In the genomic region with DNA sequence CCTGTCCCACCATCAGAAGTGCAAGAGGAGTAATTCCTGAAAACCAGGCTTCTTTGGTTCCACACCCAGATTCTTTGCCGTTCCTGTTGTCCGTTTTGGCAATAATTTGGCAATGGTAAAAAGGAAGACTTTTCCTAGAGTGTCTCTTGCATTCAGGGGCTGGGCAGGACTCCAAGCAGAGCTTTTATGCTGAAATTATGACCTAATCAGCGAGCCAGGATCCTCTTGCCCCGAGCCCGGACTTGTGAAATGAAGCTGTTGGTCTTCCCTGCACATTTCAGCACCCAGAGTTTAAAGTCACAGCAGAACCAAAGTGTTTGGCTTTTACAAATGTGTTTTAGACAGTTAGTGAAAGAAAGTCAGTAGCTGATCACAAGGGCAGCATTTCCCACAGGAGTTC, we compare ENCODE assay signal across 11 mouse cellular contexts.
A peak's percentile ranks its signal among the peaks of the same experiment; 100 is the strongest.
DNase-seq lines count a peak whose midpoint lies in the region; ATAC-seq and TF ChIP-seq lines count a peak whose summit lies in the region.
"Had no signal": no experiment of that assay in that cellular context is flagged by ENCODE, and none has a peak within 500 bp of the region (broad histone marks: within the 10 kb centered on the region; RNA-seq: fewer than 3 reads in every experiment).

No protein-coding gene starts in this region.

- H3K9ac ChIP-seq in kidney, embryonic 14.5 days (ENCODE audit: low read depth, low read length) = no peak overlapping the region
- H3K9ac ChIP-seq in forebrain, embryonic 16.5 days (replicated peaks; ENCODE audit: low read depth, low read length) = no peak overlapping the region
- H3K9ac ChIP-seq: forebrain, embryonic 15.5 days; hindbrain, embryonic 15.5 days; neural tube, embryonic 13.5 days had no signal

- H3K4me3 ChIP-seq in kidney, adult 2 months (ENCODE audit: insufficient read depth, low read depth, low read length) = no peak overlapping the region
- no peak overlapping the region for H3K4me3 ChIP-seq in kidney, embryonic 14.5 days (ENCODE audit: low read length)
- no peak overlapping the region for H3K4me3 ChIP-seq in forebrain, embryonic 16.5 days (replicated peaks; ENCODE audit: low read length)
- H3K4me3 ChIP-seq: forebrain, embryonic 15.5 days; hindbrain, embryonic 15.5 days; neural tube, embryonic 13.5 days had no signal

- intact Hi-C loops in left cerebral cortex, postnatal 25 days (cut with DNase I) = no loop called here

- no peak overlapping the region for H3K27ac ChIP-seq in kidney, adult 2 months (ENCODE audit: insufficient read depth, low read depth, low read length)
- no peak overlapping the region for H3K27ac ChIP-seq in kidney, embryonic 14.5 days (ENCODE audit: low read depth, low read length)
- no peak overlapping the region for H3K27ac ChIP-seq in forebrain, embryonic 16.5 days (ENCODE audit: low read length)
- H3K27ac ChIP-seq: forebrain, embryonic 15.5 days; hindbrain, embryonic 15.5 days; neural tube, embryonic 13.5 days had no signal

- no peak overlapping the region for H3K4me2 ChIP-seq in kidney, embryonic 14.5 days (replicated peaks; ENCODE audit: low read depth, low read length)
- no peak overlapping the region for H3K4me2 ChIP-seq in forebrain, embryonic 16.5 days (ENCODE audit: low read length)
- H3K4me2 ChIP-seq: forebrain, embryonic 15.5 days; hindbrain, embryonic 15.5 days; neural tube, embryonic 13.5 days had no signal

- 51% methylated on average over 5 of the region's 5 CpGs for WGBS in kidney, adult 2 months
- WGBS in kidney, embryonic 14.5 days = 66% methylated on average over 5 of the region's 5 CpGs
- WGBS in forebrain, embryonic 16.5 days = 16% methylated on average over 5 of the region's 5 CpGs

- TF ChIP-seq CTCF in kidney, adult 2 months (conservative IDR thresholded peaks at IDR 0.05; ENCODE audit: insufficient read depth, insufficient read length, low read depth, low read length) = no peak

- H3K9me3 ChIP-seq in kidney, embryonic 14.5 days (ENCODE audit: control insufficient read depth, low read length) = no peaks in the 10 kb centered on the region
- H3K9me3 ChIP-seq in forebrain, embryonic 16.5 days (ENCODE audit: control insufficient read depth, low read length) = no peaks in the 10 kb centered on the region
- H3K9me3 ChIP-seq: forebrain, embryonic 15.5 days; hindbrain, embryonic 15.5 days; neural tube, embryonic 13.5 days had no signal

- no peak for TF ChIP-seq POLR2A in kidney, adult 2 months (IDR thresholded peaks at IDR 0.05; ENCODE audit: low read depth, low read length)

- peak; percentile 35 for DNase-seq in kidney, adult 2 months
- peak; percentile 40 for DNase-seq in adrenal gland, adult 8-10 months
- peak; percentile 29 for DNase-seq in gastrocnemius, postnatal 10 days
- peak; percentile 35 to 45 for DNase-seq in kidney, postnatal 25 days
- no peak for DNase-seq in left cerebral cortex, postnatal 25 days (ENCODE audit: low spot score in 2 of 2)
- DNase-seq in left cerebral cortex, adult 9 months (ENCODE audit: low spot score in 2 of 2) = no peak

- H3K27me3 ChIP-seq in kidney, adult 2 months (replicated peaks; ENCODE audit: control insufficient read depth, insufficient read depth, low read length) = no peaks in the 10 kb centered on the region
- H3K27me3 ChIP-seq in kidney, embryonic 14.5 days (ENCODE audit: control insufficient read depth, insufficient read depth, low read length) = no peaks in the 10 kb centered on the region
- H3K27me3 ChIP-seq in forebrain, embryonic 16.5 days (replicated peaks; ENCODE audit: control insufficient read depth, insufficient read depth, low read length) = no peaks in the 10 kb centered on the region
- H3K27me3 ChIP-seq: forebrain, embryonic 15.5 days; hindbrain, embryonic 15.5 days; neural tube, embryonic 13.5 days had no signal

- H3K36me3 ChIP-seq in kidney, adult 2 months (ENCODE audit: control insufficient read depth, insufficient read depth, low read length) = no peaks in the 10 kb centered on the region
- no peaks in the 10 kb centered on the region for H3K36me3 ChIP-seq in kidney, embryonic 14.5 days (ENCODE audit: control insufficient read depth, insufficient read depth, low read length)
- no peaks in the 10 kb centered on the region for H3K36me3 ChIP-seq in forebrain, embryonic 16.5 days (ENCODE audit: control insufficient read depth, insufficient read depth)
- H3K36me3 ChIP-seq: forebrain, embryonic 15.5 days; hindbrain, embryonic 15.5 days; neural tube, embryonic 13.5 days had no signal

- no peak for ATAC-seq in kidney, embryonic 14.5 days (ENCODE audit: low FRiP score, low TSS enrichment)
- no peak for ATAC-seq in forebrain, embryonic 16.5 days
- ATAC-seq: forebrain, embryonic 15.5 days had no signal

- H3K4me1 ChIP-seq in kidney, adult 2 months (ENCODE audit: control insufficient read depth, insufficient read depth, low read length) = no peaks in the 10 kb centered on the region
- no peaks in the 10 kb centered on the region for H3K4me1 ChIP-seq in kidney, embryonic 14.5 days (ENCODE audit: control insufficient read depth, insufficient read depth, low read length)
- peaks cover 14% of the 10 kb centered on the region for H3K4me1 ChIP-seq in forebrain, embryonic 16.5 days (replicated peaks; ENCODE audit: control insufficient read depth, insufficient read depth, low read length)

Comparison
In these comparisons a context has a peak if more than half of its experiments do, and no peak if none do; other contexts are left out.
1. DNase-seq: peak in kidney, adult 2 months (single experiment), adrenal gland, adult 8-10 months (single experiment), gastrocnemius, postnatal 10 days (single experiment) and kidney, postnatal 25 days (2 of 2); none in left cerebral cortex, postnatal 25 days (0 of 2) and left cerebral cortex, adult 9 months (0 of 2).